Mouse (Mus musculus): ENCODE results near the gene Zfp106. TPM values are rescaled to one million over a fixed set of nuclear protein-coding genes. Genes with fewer than 3 reads are reported as not detected.

Gene Zfp106
- polyA plus RNA-seq, 2 experiments from 2014 or later, result 23.3 to 25.1 TPM

GRCm38 (mm10) chr2:120469715-120470114, 93.9 kb downstream of the Zfp106 start:
- ATAC-seq, result no peak

- no peak for ATAC-seq
These were observed 94.4 kb downstream of the Zfp106 start for GRCm38 (mm10) chr2:120469220-120469619.

- no peak for ATAC-seq
These were observed 95.6 kb downstream of the Zfp106 start for GRCm38 (mm10) chr2:120468011-120468410.

GRCm38 (mm10) chr2:120465397-120465785, 98.3 kb downstream of the Zfp106 start:
- ATAC-seq, result no peak

- no peak for ATAC-seq
These were observed 98.8 kb downstream of the Zfp106 start for GRCm38 (mm10) chr2:120464732-120465396.

- ATAC-seq, result no peak
These were observed 99.6 kb downstream of the Zfp106 start for GRCm38 (mm10) chr2:120464091-120464490.

- no peak for ATAC-seq
These were observed 100.3 kb downstream of the Zfp106 start for GRCm38 (mm10) chr2:120463328-120463727.

GRCm38 (mm10) chr2:120460216-120460615, 103.4 kb downstream of the Zfp106 start:
- ATAC-seq, result no peak

Other genes starting within 250 kb of the Zfp106 start
- 1 to 10 TPM; 1.7 to 2.9 TPM for gene Pla2g4f, start 249.7 kb downstream of the Zfp106 start, polyA plus RNA-seq (2017; shearing (Covaris generic))
- 10 to 100 TPM; 17.8 to 20.9 TPM for gene Vps39, start 210.7 kb downstream of the Zfp106 start, polyA plus RNA-seq (2017; shearing (Covaris generic))
- 10 to 100 TPM; 17.6 to 21.6 TPM for gene Ganc, start 159.9 kb downstream of the Zfp106 start, polyA plus RNA-seq (2017; shearing (Covaris generic))
- gene Tmem87a, start 159.7 kb downstream of the Zfp106 start, polyA plus RNA-seq (2017; shearing (Covaris generic)), result 10 to 100 TPM; 17.9 to 28.6 TPM
- gene Capn3, start 107.8 kb downstream of the Zfp106 start, polyA plus RNA-seq (2017; shearing (Covaris generic)), result 10 to 100 TPM; 32.1 to 37.2 TPM
- 10 to 100 TPM; 58.1 to 58.3 TPM for gene Snap23, start 3.8 kb upstream of the Zfp106 start, polyA plus RNA-seq (2017; shearing (Covaris generic))
- 10 to 100 TPM; 18.1 to 19.6 TPM for gene Haus2, start 45.5 kb upstream of the Zfp106 start, polyA plus RNA-seq (2017; shearing (Covaris generic))
- gene Lrrc57, start 45.7 kb upstream of the Zfp106 start, polyA plus RNA-seq (2017; shearing (Covaris generic)), result 10 to 100 TPM; 30.7 to 32.2 TPM
- under 1 TPM; 0.60 to 0.62 TPM for gene Stard9, start 65.3 kb upstream of the Zfp106 start, polyA plus RNA-seq (2017; shearing (Covaris generic))

Data from activated CD4-positive, CD25-positive, alpha-beta regulatory T cell, adult 4 months (primary cell).